Mouse (Mus musculus): ENCODE data around the gene Lmbr1.
"Not testable (repeated sequence)": the region's sequence is repeated elsewhere in the genome, so short reads cannot be mapped to it uniquely, and the experiment has no call there.

Lmbr1 gene

DNA sequence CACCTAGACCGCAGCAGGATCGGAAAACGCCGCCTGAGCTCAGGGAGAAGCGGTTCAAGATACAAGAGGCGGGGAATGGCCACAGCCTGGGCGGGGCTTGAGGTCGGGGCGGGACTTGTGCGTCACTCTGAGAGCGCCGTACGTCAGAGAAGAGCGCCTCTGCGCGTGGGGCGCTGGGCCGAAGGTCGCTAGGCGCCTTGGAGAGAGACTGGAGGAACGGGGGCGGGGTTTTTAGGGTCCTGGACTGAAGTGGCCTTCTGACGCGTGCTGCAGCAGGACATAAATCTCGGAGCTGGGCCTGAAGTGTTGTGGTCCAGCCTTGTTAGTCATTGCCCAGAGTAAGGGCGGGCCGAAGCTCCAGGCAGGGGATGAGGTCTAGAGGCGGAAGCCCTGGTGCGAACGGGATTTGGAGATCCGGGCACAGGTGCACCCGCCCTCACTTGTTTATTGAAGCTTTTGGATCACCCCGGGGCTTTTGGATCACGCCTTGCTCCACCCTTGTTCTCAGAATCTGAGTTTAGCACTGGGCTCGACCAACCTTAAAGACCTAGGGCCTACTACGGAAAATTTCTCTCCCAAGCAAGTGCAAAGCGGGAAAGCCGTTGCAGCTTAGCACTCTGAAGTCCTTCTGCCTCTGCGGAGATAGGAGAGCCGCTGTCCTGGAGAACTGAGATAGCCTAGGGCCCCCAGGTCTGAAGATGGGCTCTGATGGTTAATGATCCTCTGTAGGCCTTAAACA is at the start of gene Lmbr1:
Gene Lmbr1, minus strand, starts transcription at position 93 of the 739 bp plus-strand sequence.
- peak; percentile 93 to 97 for DNase-seq (ENCODE audit: low spot score in 2 of 2)

DNA sequence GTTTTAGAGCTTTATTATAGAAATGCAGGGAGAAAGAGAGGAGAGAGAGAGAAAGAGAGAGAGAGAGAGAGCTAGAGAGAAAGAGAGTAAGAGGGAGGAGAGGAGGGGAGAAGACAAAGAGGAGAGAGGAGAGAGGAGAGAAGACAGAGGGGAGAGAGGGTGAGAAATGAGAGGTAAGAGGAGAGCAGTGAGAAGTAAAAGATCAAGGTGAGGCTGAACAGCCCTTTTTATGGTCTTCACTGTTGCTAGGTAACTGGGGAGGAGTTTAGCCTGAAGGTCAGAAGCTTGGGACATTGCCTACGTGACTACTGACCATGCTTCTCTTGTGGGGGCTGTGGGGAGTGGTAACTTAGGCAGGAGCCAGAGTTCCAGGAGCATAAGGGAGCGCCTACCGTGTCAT is 45.1 kb upstream of the Lmbr1 start:
- DNase-seq (ENCODE audit: low spot score in 2 of 2), result not testable (repeated sequence)

DNA sequence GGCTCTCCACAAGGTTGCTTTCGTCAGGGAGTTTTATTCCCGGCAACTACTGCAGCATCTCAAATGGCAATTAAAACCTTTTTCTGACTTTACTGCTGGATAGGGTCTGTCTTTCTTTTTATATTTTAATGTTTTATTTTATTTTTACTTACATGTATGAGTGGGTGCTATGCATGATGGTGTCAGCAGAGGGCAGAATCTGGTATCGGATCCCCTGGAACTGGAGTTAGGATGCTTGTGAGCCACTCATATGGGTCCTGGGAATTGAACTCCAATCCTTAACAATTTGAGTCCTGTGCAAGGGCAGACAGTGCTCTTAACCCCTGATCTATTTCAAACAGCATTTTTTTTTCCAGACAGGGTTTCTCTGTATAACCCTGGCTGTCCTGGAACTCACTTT is 34.9 kb upstream of the Lmbr1 start:
- DNase-seq (ENCODE audit: low spot score in 2 of 2), result no peak

- DNase-seq (ENCODE audit: low spot score in 2 of 2), result no peak
Observed at GRCm38 (mm10) chr5:29410854-29411253, 32.7 kb upstream of the Lmbr1 start.

- no peak for DNase-seq (ENCODE audit: low spot score in 2 of 2)
Observed at GRCm38 (mm10) chr5:29398427-29398826, 20.2 kb upstream of the Lmbr1 start.

DNA sequence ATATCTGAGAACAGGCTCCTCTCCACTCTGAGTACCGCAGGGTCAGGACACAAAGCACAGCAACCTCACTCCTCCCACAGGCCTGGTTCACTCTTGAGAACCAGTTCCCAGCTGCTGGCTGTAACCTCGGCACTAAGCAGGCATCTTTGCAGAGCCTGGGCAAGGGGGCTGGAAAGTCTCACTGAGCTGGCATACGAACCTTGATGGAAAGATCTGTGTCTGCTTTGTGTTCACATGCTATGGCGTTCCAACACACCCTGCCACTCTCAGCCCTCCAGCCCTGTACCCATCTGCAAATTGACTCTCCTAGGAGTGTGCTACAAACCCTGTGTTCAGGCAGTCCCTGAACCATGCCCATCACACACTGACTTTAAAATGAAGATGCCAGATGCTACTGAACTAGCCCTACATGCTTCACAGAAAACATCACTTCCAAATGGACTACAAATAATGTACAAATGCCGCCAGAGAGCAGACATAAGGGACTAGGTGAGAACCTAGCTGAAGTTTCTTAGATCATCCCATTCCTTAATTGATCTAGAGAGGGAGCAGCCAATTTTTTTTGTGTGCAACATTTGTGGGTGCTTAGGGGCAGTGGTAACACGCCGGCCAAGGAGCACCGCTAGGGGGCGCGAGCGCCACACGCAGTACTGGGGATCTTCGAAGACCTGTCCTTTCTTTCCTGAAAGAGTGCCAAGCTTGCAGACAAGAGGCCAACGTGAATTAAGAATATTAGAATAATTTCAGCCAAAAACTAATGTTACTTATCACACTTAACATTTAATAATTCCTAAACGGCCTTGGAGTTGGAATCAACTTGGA is 11.0 kb upstream of the Lmbr1 start:
- DNase-seq (ENCODE audit: low spot score in 2 of 2), result peak; percentile 59 to 81

GRCm38 (mm10) chr5:29388181-29388943 is 10.2 kb upstream of the Lmbr1 start:
- peak; percentile 12 for DNase-seq (ENCODE audit: low spot score in 2 of 2)

GRCm38 (mm10) chr5:29387591-29387990 is 9.4 kb upstream of the Lmbr1 start:
- no peak for DNase-seq (ENCODE audit: low spot score in 2 of 2)

DNA sequence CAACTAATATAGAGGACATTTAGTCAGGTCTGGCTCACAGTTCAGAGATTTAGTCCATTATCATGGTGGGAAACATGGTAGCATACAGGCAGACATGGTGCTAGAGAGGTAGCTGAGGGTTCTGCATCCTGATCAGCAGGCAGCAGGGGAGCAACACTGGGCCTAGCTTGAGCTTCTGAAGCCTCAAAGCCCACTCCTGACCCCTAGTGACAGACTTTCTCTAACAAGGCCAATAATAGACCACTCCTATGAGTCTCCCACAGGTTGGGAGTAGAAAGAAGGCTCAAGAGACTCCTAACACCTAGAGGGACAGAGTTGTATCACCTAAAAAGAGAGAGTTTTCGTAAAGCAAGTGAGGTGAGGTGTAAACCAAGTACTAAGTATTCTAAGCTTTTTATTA is 4.6 kb upstream of the Lmbr1 start:
- no peak for DNase-seq (ENCODE audit: low spot score in 2 of 2)

DNA sequence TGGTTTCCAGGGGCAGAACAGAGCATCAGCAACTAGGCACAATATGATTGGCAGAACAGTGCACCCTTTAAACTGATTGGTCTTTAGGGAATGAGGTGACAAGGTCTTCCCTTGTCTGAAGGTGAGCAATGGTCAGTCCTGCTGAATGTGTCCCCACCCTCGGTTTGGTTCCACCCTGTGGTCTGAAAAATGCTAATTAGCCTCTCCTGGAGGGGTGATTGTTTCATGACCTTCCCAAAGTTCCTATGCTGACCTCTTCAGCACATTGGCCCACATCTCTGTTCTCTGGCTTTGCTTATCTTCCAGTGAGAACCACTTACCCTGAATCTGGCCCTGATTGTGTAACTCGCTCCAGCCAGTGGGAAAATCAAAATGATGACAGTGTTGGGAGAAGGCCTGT is 1.9 kb upstream of the Lmbr1 start:
- DNase-seq (ENCODE audit: low spot score in 2 of 2), result no peak

- DNase-seq (ENCODE audit: low spot score in 2 of 2), result peak; percentile 18 to 27
Observed at GRCm38 (mm10) chr5:29377590-29378297, 446 bp downstream of the Lmbr1 start.

- no peak for DNase-seq (ENCODE audit: low spot score in 2 of 2)
Observed at GRCm38 (mm10) chr5:29363511-29363910, 14.7 kb downstream of the Lmbr1 start.

GRCm38 (mm10) chr5:29335836-29336235 is 42.4 kb downstream of the Lmbr1 start:
- no peak for DNase-seq (ENCODE audit: low spot score in 2 of 2)

DNA sequence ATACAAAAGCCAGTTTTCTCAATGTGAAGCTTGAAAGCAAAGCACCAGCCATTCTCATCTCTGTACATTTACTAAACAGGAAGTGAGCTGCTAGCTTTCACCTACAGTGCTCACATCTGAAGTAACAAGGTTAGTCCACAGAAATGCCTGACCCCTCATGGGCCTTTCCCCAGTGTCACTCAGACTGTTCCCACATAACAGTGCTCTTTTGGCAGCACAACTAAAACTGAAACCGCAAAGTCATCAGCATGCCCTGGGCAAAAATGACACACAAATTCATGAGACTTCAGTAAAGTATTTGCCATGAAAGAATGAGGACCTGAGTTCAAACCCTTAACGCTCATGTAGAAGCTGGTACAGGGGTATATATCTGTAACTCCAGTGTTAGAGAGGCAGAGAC is 55.7 kb downstream of the Lmbr1 start:
- DNase-seq (ENCODE audit: low spot score in 2 of 2), result no peak

DNA sequence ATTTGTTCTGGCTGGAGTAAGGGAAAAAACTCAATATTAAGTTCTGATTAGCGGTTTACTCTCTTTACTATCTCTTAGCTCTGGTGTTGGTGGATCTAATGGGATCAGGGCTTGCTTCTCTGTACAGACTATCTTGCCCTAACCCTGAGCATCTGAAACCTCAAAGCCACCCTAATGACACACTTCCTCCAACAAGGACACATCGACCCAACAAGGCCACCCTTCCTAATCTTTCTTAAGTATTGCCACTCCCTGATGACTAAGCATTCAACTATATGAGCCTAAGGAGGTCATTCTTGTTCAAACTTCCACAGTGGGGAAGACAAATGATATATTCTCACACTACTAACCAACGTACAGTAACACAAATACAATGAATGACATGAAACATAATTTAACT is 69.0 kb downstream of the Lmbr1 start:
- DNase-seq (ENCODE audit: low spot score in 2 of 2), result no peak

DNA sequence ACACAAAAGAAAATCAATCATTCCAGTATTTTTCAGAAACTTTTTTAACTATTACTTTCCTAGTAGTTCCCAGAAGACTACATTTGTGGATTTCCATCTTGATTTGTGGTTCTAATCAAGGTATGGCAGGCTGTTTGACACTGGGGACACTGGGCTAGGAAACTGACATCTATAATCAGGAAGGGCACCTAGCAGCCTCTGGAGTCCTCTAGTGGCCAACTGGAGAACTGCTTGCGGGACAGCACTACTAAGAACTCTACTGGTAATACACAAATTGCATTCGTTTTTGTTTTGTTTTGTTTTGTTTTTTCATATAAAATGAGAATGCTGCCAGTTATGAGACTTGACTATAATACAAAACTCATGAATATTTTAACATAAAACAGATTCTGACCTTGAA is 85.0 kb downstream of the Lmbr1 start:
- DNase-seq (ENCODE audit: low spot score in 2 of 2), result peak in 1 of 2 experiments; percentile 52

DNA sequence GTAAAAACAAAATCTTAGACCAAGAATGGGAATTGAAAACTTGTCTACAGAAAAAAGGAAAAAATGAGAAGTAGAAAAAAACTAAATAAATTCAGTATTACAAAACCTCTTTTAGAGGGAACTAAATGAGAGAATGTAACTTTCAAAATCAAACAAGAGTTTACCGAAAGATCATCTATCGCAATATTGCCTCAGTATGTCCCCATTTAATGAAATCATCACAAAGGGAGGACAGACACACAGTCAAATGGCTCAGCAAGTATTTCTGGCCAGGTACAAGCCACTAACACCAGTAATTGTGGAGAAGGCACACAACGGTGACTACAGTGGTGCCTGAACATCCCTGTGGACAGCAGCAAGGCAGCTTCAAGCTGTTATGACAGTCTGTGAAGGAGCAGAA is 88.1 kb downstream of the Lmbr1 start:
- no peak for DNase-seq (ENCODE audit: low spot score in 2 of 2)

GRCm38 (mm10) chr5:29289703-29290102 is 88.5 kb downstream of the Lmbr1 start:
- no peak for DNase-seq (ENCODE audit: low spot score in 2 of 2)

- DNase-seq (ENCODE audit: low spot score in 2 of 2), result no peak
Observed at GRCm38 (mm10) chr5:29281081-29281480, 97.1 kb downstream of the Lmbr1 start.

- no peak for DNase-seq (ENCODE audit: low spot score in 2 of 2)
Observed at GRCm38 (mm10) chr5:29274746-29275145, 103.4 kb downstream of the Lmbr1 start.

GRCm38 (mm10) chr5:29273426-29273825 is 104.8 kb downstream of the Lmbr1 start:
- no peak for DNase-seq (ENCODE audit: low spot score in 2 of 2)

- no peak for DNase-seq (ENCODE audit: low spot score in 2 of 2)
Observed at GRCm38 (mm10) chr5:29270879-29271278, 107.3 kb downstream of the Lmbr1 start.
